Mouse (Mus musculus) embryo, embryonic 9.5 days (tissue): ENCODE data around the gene Olfr1480.

ENCODE experiments used
- DNase-seq: peaks from one replicate; pipeline ENCODE4 v3.0.0-alpha.2; 2017; ENCODE audit errors: extremely low spot score

Olfr1480 gene

DNA sequence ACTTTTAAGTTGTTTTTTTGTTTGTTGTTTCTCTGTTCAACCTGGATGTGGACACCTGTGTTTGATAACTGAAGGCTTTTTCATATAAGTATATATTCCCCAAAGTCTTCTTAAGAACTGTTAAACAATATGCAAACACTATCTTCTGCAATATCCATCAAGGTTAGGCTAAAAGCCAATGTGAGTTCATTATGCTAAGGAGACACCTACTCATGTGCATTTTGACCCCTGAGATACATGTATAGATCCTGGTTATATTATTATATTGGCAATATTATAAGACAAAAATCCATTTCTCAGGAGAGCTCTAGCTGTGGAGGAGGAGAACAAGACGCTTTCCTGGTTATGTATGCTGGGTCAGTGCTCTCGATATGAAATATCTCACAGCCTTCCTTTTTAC, at the start of gene Olfr1480:
Gene Olfr1480 (plus strand): TSS at position 301 of the 400 bp plus-strand sequence.
- DNase-seq, result no peak

DNA sequence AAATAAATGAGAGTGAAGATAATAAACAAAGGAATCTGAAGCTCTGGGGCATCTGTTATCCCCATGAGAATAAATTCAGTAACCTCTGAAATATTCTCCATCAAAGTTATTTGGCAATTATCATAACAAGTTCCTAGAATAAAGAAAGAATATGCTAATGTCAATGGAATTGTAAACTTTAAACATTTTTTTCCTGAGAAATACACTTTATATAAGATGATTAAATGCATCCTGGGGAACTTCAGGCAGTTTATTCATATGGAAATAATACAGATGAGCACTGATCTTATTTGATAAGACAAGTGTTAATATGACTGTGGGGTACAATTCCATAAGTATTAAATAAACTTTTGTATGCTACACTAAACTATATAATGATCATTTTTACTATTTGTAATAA, 47.6 kb upstream of the Olfr1480 start, which contains the start of gene Olfr1475:
Gene Olfr1475 (minus strand): TSS at position 101 of the 400 bp plus-strand sequence.
- no peak for DNase-seq

GRCm38 (mm10) chr19:13500246-13500645, 27.5 kb upstream of the Olfr1480 start, which contains the start of gene Olfr1477:
Gene Olfr1477 (plus strand): TSS chr19:13500546.
- no peak for DNase-seq
